Mouse (Mus musculus) ES-Bruce4 (cell line): ENCODE results near the gene Wars2. TPM values are rescaled to one million over a fixed set of nuclear protein-coding genes. Genes with fewer than 3 reads are reported as not detected.

Source experiments
- H3K27ac ChIP-seq: 2 replicates; pipeline ENCODE4 v1.5.1; 2012; ENCODE audit warnings: low read length, inconsistent platforms; ENCODE audit not compliant: insufficient read depth
- H3K27me3 ChIP-seq: 2 replicates; pipeline ENCODE4 v1.6.1; 2012; ENCODE audit warnings: mild to moderate bottlenecking, low read length, inconsistent platforms; ENCODE audit not compliant: control insufficient read depth, poor library complexity, insufficient read depth, severe bottlenecking
- H3K36me3 ChIP-seq: 2 replicates; pipeline ENCODE4 v1.6.1; 2012; ENCODE audit warnings: inconsistent platforms, mild to moderate bottlenecking, low read length, moderate library complexity; ENCODE audit not compliant: control insufficient read depth, poor library complexity, insufficient read depth, severe bottlenecking
- H3K4me1 ChIP-seq: one replicate; pipeline ENCODE4 v1.8.1; 2011; ENCODE audit warnings: low read length; ENCODE audit not compliant: control insufficient read depth, insufficient read depth
- H3K4me3 ChIP-seq: 2 replicates; pipeline ENCODE4 v1.5.1; 2011; ENCODE audit warnings: low read depth, mild to moderate bottlenecking, low read length
- H3K9ac ChIP-seq: 2 replicates; pipeline ENCODE4 v1.6.1; 2012; ENCODE audit warnings: low read depth, mild to moderate bottlenecking, inconsistent platforms; ENCODE audit not compliant: poor library complexity, severe bottlenecking
- H3K9me3 ChIP-seq: replicated peaks from 2 replicates; pipeline ENCODE4 v1.6.1; 2012; ENCODE audit warnings: mild to moderate bottlenecking, low read length, inconsistent platforms; ENCODE audit not compliant: control insufficient read depth, poor library complexity, insufficient read depth, severe bottlenecking
- CTCF ChIP-seq: IDR thresholded peaks from one replicate; pipeline ENCODE4 v1.8.1; 2011; ENCODE audit warnings: low read depth, low read length
- EP300 ChIP-seq: IDR thresholded peaks from 2 replicates; pipeline ENCODE4 v1.6.1; 2011; ENCODE audit warnings: low read depth, low read length; ENCODE audit not compliant: insufficient read depth
- POLR2A ChIP-seq: IDR thresholded peaks from one replicate; pipeline ENCODE4 v1.8.1; 2011; ENCODE audit warnings: low read length; ENCODE audit not compliant: insufficient read depth
- polyA plus RNA-seq: library from polyadenylated mRNA; stranded (reverse); fragments of >200 nt; gene quantifications from 2 replicates; pipeline ENCODE4 v1.2.4, GENCODE M21; 2011; ENCODE audit warnings: low read depth; ENCODE audit not compliant: missing spikeins, insufficient read depth, insufficient read length

Wars2 gene
- 4.4 and 9.2 TPM in 2 replicates for polyA plus RNA-seq

- peak within 1 kb of the TSS; percentile 27; the same call in 1 of the 2 replicates for H3K27ac ChIP-seq
- no peaks in the 10 kb centered on the region for H3K4me1 ChIP-seq
- H3K36me3 ChIP-seq = no peaks in the 10 kb centered on the region
- H3K27me3 ChIP-seq = no peaks in the 10 kb centered on the region
- no peak for TF ChIP-seq EP300
- peak; percentile 26 for TF ChIP-seq POLR2A
- H3K9me3 ChIP-seq = no peaks in the 10 kb centered on the region
- H3K9ac ChIP-seq = peak within 1 kb of the TSS; percentile 52
- H3K4me3 ChIP-seq = peak within 1 kb of the TSS; percentile 84
Measured at GRCm38 (mm10) chr3:99140940-99141854, at the start of gene Wars2. Wars2 (plus strand) TSS chr3:99141068.

- no peaks in the 10 kb centered on the region for H3K9me3 ChIP-seq
- no peak overlapping the region for H3K9ac ChIP-seq
- no peak overlapping the region for H3K27ac ChIP-seq
- no peaks in the 10 kb centered on the region for H3K4me1 ChIP-seq
- no peaks in the 10 kb centered on the region for H3K36me3 ChIP-seq
- no peaks in the 10 kb centered on the region for H3K27me3 ChIP-seq
- H3K4me3 ChIP-seq = no peak overlapping the region
- TF ChIP-seq CTCF (no peak), EP300 (no peak), POLR2A (no peak)
Measured at GRCm38 (mm10) chr3:99096816-99097215, 44.1 kb upstream of the Wars2 start.

- no peak overlapping the region for H3K27ac ChIP-seq
Measured at GRCm38 (mm10) chr3:99110353-99111213, 30.3 kb upstream of the Wars2 start.

GRCm38 (mm10) chr3:99111214-99111608 is 29.7 kb upstream of the Wars2 start:
- Histone ChIP-seq H3K4me3 (no peak overlapping the region), H3K4me1 (no peaks in the 10 kb centered on the region), H3K9ac (no peak overlapping the region), H3K36me3 (no peaks in the 10 kb centered on the region), H3K9me3 (no peaks in the 10 kb centered on the region), H3K27ac (no peak overlapping the region), H3K27me3 (no peaks in the 10 kb centered on the region)
- TF ChIP-seq EP300 (no peak), POLR2A (no peak), CTCF (no peak)

More at GRCm38 (mm10) chr3:99110353-99111213, 30.3 kb upstream of the Wars2 start:
- TF ChIP-seq POLR2A = no peak
- Histone ChIP-seq H3K36me3 (no peaks in the 10 kb centered on the region), H3K27me3 (no peaks in the 10 kb centered on the region), H3K4me3 (no peak overlapping the region), H3K4me1 (no peaks in the 10 kb centered on the region), H3K9ac (no peak overlapping the region), H3K9me3 (no peaks in the 10 kb centered on the region)

- Histone ChIP-seq H3K27me3 (no peaks in the 10 kb centered on the region), H3K4me1 (no peaks in the 10 kb centered on the region), H3K4me3 (no peak overlapping the region), H3K27ac (no peak overlapping the region), H3K9me3 (no peaks in the 10 kb centered on the region), H3K9ac (no peak overlapping the region), H3K36me3 (no peaks in the 10 kb centered on the region)
- TF ChIP-seq EP300 = no peak
- no peak for TF ChIP-seq CTCF
- TF ChIP-seq POLR2A = no peak
Measured at GRCm38 (mm10) chr3:99113266-99113837, 27.5 kb upstream of the Wars2 start.
